Mouse (Mus musculus): ENCODE measurements around the gene Gstk1. TPM values are rescaled to one million over a fixed set of nuclear protein-coding genes. Genes with fewer than 3 reads are reported as not detected.

Gstk1 gene
- total RNA-seq (2021), result 1 to 10 TPM; 7.1 to 7.6 TPM
- long read RNA-seq, experiment 1, transcript Gstk1-201 (8 exons, 930 nt), result major isoform, 6 of 7 reads
- long read RNA-seq, experiment 1, partial matches to known transcripts, result 1 of 7 reads
- long read RNA-seq, experiment 1, other reads (novel, unspliced or antisense), result 0 of 7 reads
- long read RNA-seq, experiment 2, transcript Gstk1-201 (8 exons, 930 nt), result major isoform, 5 of 5 reads
- long read RNA-seq, experiment 2, partial matches to known transcripts, result 0 of 5 reads
- long read RNA-seq, experiment 2, other reads (novel, unspliced or antisense), result 0 of 5 reads

DNA sequence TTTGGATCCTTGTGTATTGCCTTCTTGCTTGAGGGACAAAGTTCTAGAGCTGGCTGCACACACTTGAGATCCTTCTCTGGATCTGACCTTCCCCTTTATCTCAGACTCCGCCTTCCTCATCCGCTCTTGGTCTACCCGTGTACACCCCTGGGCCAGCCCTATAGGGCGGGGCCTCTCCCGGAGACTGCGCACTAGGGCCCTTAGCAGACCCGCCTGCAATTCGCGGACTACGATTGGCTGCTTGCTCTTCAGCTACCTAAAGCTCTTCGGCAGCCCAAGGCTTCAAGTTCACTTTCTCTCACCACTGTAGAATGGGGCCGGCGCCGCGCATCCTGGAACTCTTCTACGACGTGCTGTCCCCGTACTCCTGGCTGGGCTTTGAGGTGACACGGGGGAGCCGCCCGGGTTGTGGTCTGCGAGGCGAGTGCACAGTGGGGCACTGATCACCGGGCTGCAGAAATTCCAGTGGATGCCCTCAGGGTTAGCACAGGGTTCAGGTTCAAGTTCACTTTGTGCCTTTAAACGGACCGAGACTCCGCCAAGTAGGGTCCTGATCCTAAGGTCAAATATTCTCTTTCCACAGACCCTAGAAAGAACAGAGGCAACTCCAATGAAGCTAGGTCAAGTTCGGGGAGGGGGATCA is at the start of gene Gstk1:
Gstk1 (plus strand) TSS at position 225 of the 643 bp plus-strand sequence.
- DNase-seq (ENCODE audit: low spot score in 2 of 2), result peak; percentile 61 to 62
- intact Hi-C loops (cut with DNase I), result no loop called here

DNA sequence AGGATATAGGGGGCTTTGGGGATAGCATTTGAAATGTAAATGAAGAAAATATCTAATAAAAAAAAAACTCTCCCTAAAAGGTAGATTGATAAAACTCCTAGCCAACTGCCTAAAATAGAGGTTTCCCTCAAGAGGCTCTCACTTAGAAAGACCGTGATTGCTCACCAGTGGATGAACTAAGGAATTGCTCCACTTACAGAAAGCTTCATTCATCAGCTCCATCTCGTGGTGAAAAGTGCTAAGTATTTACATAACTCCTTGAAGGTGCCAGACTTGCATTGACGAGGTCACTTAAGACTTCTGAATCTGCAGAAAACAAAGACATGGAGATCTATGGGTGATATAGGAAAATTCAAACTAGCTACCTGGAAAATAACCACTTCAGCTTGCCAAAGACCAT is 48.0 kb upstream of the Gstk1 start:
- intact Hi-C loops (cut with DNase I), result loop anchor here (2.0 to 5.0 kb wide), 2 partner anchors 437 to 590 kb away; partner anchors contain the start of gene Ephb6
- peak; percentile 62 to 87 for DNase-seq (ENCODE audit: low spot score in 2 of 2)

GRCm38 (mm10) chr6:42199498-42199897 is 46.2 kb upstream of the Gstk1 start:
- peak in 1 of 2 experiments; percentile 33 for DNase-seq (ENCODE audit: low spot score in 2 of 2)
- intact Hi-C loops (cut with DNase I), result loop anchor here (5.0 kb wide), 1 partner anchor 592 kb away; the partner anchor contains the start of gene Ephb6

- intact Hi-C loops (cut with DNase I), result no loop called here
- DNase-seq (ENCODE audit: low spot score in 2 of 2), result no peak
Measured at GRCm38 (mm10) chr6:42215028-42215427, 30.7 kb upstream of the Gstk1 start, which contains the start of gene Tas2r144. TSS of gene Tas2r144 (plus strand) at chr6:42215328.

GRCm38 (mm10) chr6:42222286-42222685 is 23.4 kb upstream of the Gstk1 start:
- intact Hi-C loops (cut with DNase I), result no loop called here
- no peak for DNase-seq (ENCODE audit: low spot score in 2 of 2)

DNA sequence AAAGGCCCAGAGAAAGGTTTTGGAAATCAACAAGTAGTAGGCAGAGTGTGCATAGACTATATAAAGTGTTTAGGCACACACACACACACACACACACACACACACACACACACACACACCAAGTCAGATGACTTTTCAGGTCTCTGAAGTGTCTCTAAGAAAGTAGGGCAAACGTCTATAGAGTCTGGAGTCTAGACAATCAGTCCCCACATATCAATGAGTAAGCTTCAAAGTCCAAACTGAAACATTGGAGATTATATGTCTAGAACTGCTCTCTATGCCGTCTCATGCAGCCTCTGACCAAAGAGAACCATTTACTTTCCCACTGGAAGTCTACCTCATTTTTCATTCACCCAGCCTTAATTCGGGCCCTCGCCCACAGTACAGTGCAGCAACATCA is 20.7 kb upstream of the Gstk1 start:
- DNase-seq (ENCODE audit: low spot score in 2 of 2), result no peak
- intact Hi-C loops (cut with DNase I), result no loop called here

- intact Hi-C loops (cut with DNase I), result loop anchor here (2.0 kb wide), 2 partner anchors 37 to 355 kb away; partner anchors contain the start of gene Casp2
Measured at GRCm38 (mm10) chr6:42227240-42228101, 18.3 kb upstream of the Gstk1 start.

DNA sequence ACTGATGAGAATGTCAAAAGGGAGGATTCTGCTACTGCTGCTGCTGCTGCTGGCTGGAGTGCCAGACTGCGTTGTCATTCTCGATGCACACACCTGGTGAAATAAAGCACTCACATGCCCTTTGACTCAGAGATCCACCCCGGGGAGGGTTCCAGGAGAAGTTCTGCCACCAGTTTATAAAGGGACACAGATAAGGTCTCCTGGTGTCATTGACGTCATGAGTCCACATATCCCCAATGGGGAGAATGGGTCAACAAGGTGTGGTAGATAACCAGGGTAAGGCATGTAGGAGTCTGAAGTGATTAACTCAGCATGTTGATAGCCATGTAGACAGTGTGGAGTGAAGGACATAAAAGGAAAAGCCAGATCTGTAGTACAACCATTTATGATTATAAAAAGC is 16.1 kb upstream of the Gstk1 start:
- intact Hi-C loops (cut with DNase I), result no loop called here
- no peak for DNase-seq (ENCODE audit: low spot score in 2 of 2)

More at GRCm38 (mm10) chr6:42227240-42228101, 18.3 kb upstream of the Gstk1 start:
- peak; percentile 54 to 83 for DNase-seq (ENCODE audit: low spot score in 2 of 2)

DNA sequence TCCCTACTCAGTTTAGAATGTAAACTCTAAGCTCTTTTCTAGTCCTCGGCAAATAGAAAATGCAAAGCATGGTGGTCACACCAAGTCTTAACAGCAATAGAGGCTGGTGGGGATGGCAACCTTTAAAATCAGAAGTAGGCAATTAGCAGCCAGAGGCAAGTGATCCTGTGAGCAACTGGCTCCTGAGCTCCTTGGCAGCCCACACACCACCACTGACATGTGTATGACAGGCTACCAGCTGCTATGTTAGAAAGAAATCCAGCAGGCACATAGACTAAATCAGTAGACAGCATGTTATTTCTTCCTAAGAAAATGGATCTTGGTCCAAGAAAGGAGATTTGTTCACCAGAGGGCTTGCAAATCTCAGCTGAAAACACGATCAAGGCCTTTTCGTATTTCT is 14.5 kb upstream of the Gstk1 start:
- DNase-seq (ENCODE audit: low spot score in 2 of 2), result peak; percentile 30 to 73
- intact Hi-C loops (cut with DNase I), result no loop called here

DNA sequence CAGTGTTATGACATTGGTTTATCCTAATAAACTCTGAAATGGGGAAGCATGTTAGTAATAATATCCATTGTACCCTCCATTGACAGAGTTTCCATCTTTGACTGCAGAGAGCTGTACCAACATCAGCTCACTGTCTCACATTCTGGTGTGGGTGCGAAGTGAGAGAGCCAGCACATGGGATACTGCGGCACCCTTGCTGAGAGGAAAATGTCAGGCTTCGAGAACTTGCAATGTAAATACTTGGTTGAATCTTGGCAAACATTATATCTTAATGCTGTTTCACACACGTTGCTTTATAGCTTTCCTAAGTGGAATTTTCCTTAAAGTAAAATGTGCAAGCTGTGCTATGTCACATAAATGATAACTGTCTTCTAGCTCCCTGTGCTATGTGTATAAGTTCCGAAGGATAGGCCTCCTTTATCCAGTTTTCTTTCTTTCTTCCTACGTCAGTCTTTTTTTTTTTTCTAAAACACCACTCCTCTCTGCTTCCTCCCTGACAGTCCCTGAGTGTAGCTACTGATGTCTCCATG is 8.4 kb upstream of the Gstk1 start:
- peak; percentile 31 to 51 for DNase-seq (ENCODE audit: low spot score in 2 of 2)
- intact Hi-C loops (cut with DNase I), result no loop called here

GRCm38 (mm10) chr6:42241311-42242045 is 4.3 kb upstream of the Gstk1 start:
- intact Hi-C loops (cut with DNase I), result no loop called here
- DNase-seq (ENCODE audit: low spot score in 2 of 2), result no peak

GRCm38 (mm10) chr6:42247173-42247572 is 1.4 kb downstream of the Gstk1 start:
- no peak for DNase-seq (ENCODE audit: low spot score in 2 of 2)

GRCm38 (mm10) chr6:42247981-42248380 is 2.2 kb downstream of the Gstk1 start:
- intact Hi-C loops (cut with DNase I), result no loop called here
- no peak for DNase-seq (ENCODE audit: low spot score in 2 of 2)

More at GRCm38 (mm10) chr6:42247173-42247572, 1.4 kb downstream of the Gstk1 start:
- intact Hi-C loops (cut with DNase I), result no loop called here

DNA sequence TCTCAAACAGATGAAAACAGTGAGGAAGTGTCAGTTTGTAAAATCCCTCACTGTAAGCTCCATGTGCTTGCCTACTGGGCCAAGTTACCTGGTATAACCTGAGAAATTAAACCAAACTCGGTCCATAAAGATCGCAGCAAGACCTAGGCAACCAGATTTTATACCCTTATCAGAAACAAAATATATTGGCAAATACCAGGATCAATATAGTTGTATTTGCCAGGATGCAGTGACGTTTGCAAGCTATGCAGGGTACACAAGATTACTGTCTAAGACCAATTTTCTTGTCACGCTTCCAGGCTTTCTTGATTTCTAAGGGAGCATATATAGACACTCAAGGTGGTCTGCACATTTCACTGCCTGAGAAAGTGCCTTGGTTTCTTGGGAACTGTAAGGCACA is 6.1 kb downstream of the Gstk1 start:
- intact Hi-C loops (cut with DNase I), result no loop called here
- DNase-seq (ENCODE audit: low spot score in 2 of 2), result no peak

GRCm38 (mm10) chr6:42253103-42253502 is 7.4 kb downstream of the Gstk1 start:
- no peak for DNase-seq (ENCODE audit: low spot score in 2 of 2)
- intact Hi-C loops (cut with DNase I), result no loop called here

GRCm38 (mm10) chr6:42257303-42257863 is 11.6 kb downstream of the Gstk1 start:
- DNase-seq (ENCODE audit: low spot score in 2 of 2), result peak; percentile 37 to 59
- intact Hi-C loops (cut with DNase I), result no loop called here

DNA sequence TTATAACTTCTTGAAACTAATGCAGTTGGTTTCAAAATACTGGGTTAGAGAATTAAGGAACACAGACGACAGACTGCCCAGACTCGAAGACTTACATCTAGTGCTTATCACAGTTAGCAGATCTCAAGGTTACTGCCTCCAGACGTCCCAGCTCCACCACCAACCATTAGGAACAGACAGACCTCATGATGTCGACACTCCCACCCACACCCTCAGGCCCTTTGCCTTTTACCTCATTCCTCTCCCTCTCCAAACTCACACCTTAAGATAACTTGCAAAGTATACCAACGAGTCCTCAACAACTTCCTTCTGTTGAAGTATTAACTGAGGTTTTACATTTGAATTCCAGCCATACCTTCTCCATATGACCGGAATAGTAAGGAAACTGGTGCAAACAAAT is 14.7 kb downstream of the Gstk1 start:
- intact Hi-C loops (cut with DNase I), result loop anchor here (5.0 kb wide), 1 partner anchor 653 kb away; the partner anchor contains the start of gene Ephb6
- DNase-seq (ENCODE audit: low spot score in 2 of 2), result no peak

GRCm38 (mm10) chr6:42261524-42262170 is 15.9 kb downstream of the Gstk1 start, which contains the start of gene Tmem139:
TSS of gene Tmem139 (plus strand) at chr6:42261970.
- no peak for DNase-seq (ENCODE audit: low spot score in 2 of 2)
- intact Hi-C loops (cut with DNase I), result loop anchor here (5.0 kb wide), 1 partner anchor 654 kb away; the partner anchor contains the start of gene Ephb6

Data from left cerebral cortex, postnatal 14 days (tissue).